Mouse (Mus musculus): ENCODE measurements around the gene Flywch1. TPM values are rescaled to one million over a fixed set of nuclear protein-coding genes. Genes with fewer than 3 reads are reported as not detected.

Gene Flywch1
- polyA plus RNA-seq, 1 experiment from 2014 or later: 220 TPM

DNA sequence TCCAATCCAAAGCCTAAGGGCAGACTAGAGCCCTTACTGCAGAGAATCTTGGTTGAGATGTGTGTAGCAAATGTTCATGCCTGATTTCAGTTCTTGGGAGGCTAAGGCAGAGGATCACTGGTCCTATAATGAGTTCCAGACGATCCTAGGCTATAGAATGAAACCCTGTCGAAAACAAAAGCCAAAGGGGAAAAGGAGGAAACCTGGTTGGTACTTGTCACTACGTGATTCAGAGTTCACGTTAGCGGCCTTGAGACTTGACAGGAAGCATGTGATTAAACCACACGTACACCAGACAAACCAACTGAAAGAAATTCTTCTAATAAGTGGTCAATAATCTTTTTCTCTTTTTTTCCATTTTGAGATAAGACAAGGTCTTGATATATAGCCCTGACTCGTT lies 25.9 kb upstream of the Flywch1 start:
- Histone ChIP-seq H3K27me3 (no peaks in the 10 kb centered on the region), H3K27ac (replicated peaks) (no peak overlapping the region), H3K4me1 (0 out of 2 replicates have a peak, but pooled peaks cover 1% of the 10 kb centered on the region), H3K36me3 (no peaks in the 10 kb centered on the region), H3K4me3 (no peak overlapping the region), H3K9ac (replicated peaks) (no peak overlapping the region), H3K9me3 (no peaks in the 10 kb centered on the region), H3K4me2 (replicated peaks) (no peak overlapping the region)
- 69% methylated on average over 7 of the region's 7 CpGs for WGBS
- no peak for ATAC-seq (ENCODE audit: low FRiP score, low read depth)

DNA sequence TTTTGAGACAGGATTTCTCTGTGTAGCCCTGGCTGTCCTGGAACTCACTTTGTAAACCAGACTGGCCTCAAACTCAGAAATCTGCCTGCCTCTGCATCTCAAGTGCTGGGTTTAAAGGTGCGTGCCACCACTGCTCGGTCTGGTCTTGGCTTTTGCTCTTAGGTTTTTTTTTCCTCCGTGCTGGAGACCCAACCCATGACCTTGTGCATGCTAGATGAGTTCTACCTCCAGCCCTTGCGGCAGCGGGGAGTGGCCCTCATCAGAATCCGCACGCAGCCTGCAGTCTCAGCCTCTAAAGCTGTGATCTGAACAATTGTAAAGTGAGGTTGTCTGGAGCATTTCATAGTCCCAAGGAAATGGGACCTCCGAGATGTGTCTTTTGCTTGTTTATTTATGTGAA lies 23.9 kb upstream of the Flywch1 start:
- H3K9me3 ChIP-seq: no peaks in the 10 kb centered on the region
- no peak overlapping the region for H3K9ac ChIP-seq (replicated peaks)
- no peaks in the 10 kb centered on the region for H3K27me3 ChIP-seq
- no peak overlapping the region for H3K4me3 ChIP-seq
- peaks cover 8% of the 10 kb centered on the region for H3K4me1 ChIP-seq
- no peak overlapping the region for H3K4me2 ChIP-seq (replicated peaks)
- ATAC-seq (ENCODE audit: low FRiP score, low read depth): no peak
- H3K27ac ChIP-seq (replicated peaks): no peak overlapping the region
- no peaks in the 10 kb centered on the region for H3K36me3 ChIP-seq
- 89% methylated on average over 8 of the region's 8 CpGs for WGBS

DNA sequence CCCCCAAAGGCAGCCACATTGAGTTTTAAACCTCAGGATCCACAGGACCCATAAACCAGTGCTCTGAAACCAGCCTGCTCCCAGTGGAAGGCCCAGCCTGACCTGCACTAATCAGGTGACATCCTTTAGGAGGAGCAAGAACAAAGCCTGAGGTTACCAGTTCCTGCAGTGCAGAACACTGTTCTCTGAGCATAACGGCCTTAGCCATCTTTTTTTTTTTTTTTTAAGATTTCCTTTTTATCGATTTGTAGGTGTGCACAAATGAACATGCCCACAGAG lies 19.6 kb upstream of the Flywch1 start:
- Histone ChIP-seq H3K9ac (replicated peaks) (peak overlapping the region; percentile 68; the same call in 1 of the 2 replicates), H3K4me2 (replicated peaks) (peak overlapping the region; percentile 58), H3K4me3 (peak overlapping the region; percentile 40), H3K4me1 (peaks cover 23% of the 10 kb centered on the region), H3K9me3 (no peaks in the 10 kb centered on the region), H3K27me3 (no peaks in the 10 kb centered on the region), H3K27ac (replicated peaks) (peak overlapping the region; percentile 95), H3K36me3 (no peaks in the 10 kb centered on the region)
- WGBS: 57% methylated on average over 2 of the region's 2 CpGs
- peak; percentile 8; the same call in 1 of the 2 replicates for ATAC-seq (ENCODE audit: low FRiP score, low read depth)

DNA sequence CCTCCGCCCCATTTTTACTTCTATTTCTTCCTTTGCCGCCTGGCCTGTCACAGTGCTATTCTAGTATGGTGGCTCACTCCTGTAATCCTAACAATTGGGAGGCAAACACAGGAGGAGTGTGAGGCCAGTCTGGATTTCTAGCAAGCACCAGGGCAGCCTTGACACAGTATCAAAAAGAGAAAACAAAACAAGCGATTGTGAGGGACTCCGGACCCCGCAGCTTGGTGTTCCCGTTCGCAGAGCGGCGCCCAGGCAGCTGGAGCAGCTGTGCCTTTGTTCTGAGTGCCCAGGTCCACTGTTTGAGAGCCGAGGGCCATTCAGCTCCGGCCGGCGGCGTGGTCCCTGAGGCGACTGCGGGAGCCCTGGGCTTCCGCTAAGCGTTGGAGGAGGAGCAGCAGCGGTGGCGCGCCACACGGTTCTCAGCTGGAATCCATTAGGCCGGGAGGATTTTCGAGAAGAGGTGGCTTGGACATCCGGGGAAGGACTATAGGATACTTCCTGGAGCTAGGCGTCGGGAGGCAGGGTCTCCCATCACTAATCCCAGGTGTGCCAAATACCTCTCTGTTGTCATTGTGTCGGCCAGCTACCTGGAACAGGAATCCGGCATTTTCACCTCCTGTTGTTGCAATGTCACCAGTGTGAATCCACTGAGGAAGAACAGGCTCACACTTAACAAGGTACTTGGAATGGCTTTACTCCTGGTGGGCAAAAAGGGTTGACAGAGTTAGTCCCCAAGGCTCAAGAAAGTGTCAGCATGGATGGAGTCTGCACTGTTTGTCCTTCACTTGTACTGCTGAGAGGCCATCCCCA lies 19.1 kb upstream of the Flywch1 start, which contains the start of gene Srrm2:
TSS of gene Srrm2 (plus strand) at position 264 of the 810 bp plus-strand sequence.
- H3K36me3 ChIP-seq: no peaks in the 10 kb centered on the region
- H3K4me1 ChIP-seq: peaks cover 25% of the 10 kb centered on the region
- no peaks in the 10 kb centered on the region for H3K27me3 ChIP-seq
- WGBS: 1% methylated on average over 29 of the region's 29 CpGs
- peak within 1 kb of the TSS; percentile 95 for H3K27ac ChIP-seq (replicated peaks)
- no peaks in the 10 kb centered on the region for H3K9me3 ChIP-seq
- peak within 1 kb of the TSS; percentile 68 for H3K9ac ChIP-seq (replicated peaks)
- peak within 1 kb of the TSS; percentile 58 for H3K4me2 ChIP-seq (replicated peaks)
- ATAC-seq (ENCODE audit: low FRiP score, low read depth): peak; percentile 74
- H3K4me3 ChIP-seq: peak within 1 kb of the TSS; percentile 40

DNA sequence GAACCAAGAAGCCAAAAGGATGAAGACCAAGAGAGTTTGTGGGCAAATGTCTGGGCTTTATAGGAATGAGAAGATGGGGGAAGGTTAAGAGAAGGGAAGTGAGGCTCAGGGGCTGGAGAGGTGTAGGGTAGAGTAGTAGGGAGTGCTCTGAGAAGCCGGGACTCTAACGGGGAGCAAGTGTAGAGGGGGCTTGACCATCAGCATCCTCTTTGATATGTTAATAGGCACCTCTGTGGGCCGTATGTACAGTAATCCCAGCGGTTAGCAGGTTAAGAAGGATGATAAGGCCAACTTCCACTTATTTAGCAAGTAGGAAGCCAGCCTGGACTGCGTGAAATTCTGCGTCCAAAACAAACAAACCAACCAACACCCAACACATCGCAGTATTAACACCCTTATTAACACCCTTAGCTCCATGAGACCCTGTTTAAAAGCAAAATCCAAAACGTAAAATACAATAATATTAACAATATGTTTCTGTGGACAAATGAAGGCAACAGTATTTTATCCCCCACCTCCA lies 18.4 kb upstream of the Flywch1 start:
- H3K4me2 ChIP-seq (replicated peaks): peak overlapping the region; percentile 58
- H3K36me3 ChIP-seq: no peaks in the 10 kb centered on the region
- H3K27ac ChIP-seq (replicated peaks): peak overlapping the region; percentile 95
- H3K27me3 ChIP-seq: no peaks in the 10 kb centered on the region
- 11% methylated on average over 8 of the region's 8 CpGs for WGBS
- no peak for ATAC-seq (ENCODE audit: low FRiP score, low read depth)
- peaks cover 25% of the 10 kb centered on the region for H3K4me1 ChIP-seq
- no peaks in the 10 kb centered on the region for H3K9me3 ChIP-seq
- H3K9ac ChIP-seq (replicated peaks): peak overlapping the region; percentile 68
- peak overlapping the region; percentile 40 for H3K4me3 ChIP-seq

DNA sequence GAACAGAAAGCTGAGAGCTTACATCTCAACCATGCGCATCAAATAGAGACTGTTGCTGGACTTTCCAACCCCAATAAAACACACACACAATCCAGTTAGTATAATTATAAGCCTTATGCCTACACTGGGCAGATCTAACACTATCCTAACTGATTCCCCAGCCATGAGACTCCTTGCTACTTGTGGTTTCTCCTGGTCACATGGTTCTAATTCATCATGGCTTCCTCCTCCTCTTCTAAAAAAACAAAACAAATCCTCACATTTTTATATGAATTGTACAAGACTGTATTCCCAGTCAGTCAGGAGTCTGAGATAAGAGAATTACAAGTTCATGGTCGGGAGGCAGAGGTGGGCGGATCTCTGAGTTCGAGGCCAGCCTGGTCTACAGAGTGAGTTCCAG lies 17.6 kb upstream of the Flywch1 start:
- no peak for ATAC-seq (ENCODE audit: low FRiP score, low read depth)
- no peaks in the 10 kb centered on the region for H3K9me3 ChIP-seq
- no peak overlapping the region for H3K27ac ChIP-seq (replicated peaks)
- no peaks in the 10 kb centered on the region for H3K36me3 ChIP-seq
- no peaks in the 10 kb centered on the region for H3K27me3 ChIP-seq
- 93% methylated on average over 4 of the region's 4 CpGs for WGBS
- H3K4me3 ChIP-seq: no peak overlapping the region
- H3K4me2 ChIP-seq (replicated peaks): no peak overlapping the region
- no peak overlapping the region for H3K9ac ChIP-seq (replicated peaks)
- peaks cover 25% of the 10 kb centered on the region for H3K4me1 ChIP-seq

DNA sequence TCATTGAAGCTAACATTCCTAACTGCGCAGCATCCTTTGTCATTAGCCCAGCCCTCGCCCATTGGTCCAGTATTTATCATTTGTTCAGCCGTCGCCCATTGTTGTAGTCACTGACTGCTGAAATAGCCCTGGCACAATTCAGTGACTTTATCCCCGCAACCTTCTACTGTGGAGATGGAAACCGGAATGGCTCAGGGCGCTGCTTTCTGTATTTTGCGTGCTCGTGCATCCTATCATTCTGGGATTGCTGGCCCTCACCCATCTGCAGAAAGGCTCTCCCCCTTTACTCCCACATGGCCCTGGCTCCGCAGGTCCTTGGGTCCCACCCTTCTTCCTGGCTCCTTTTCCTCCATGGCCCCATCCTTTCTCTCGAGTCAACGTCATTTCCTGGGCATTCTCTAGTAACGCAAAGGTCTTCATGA lies 15.1 kb upstream of the Flywch1 start:
- peak; percentile 55 for ATAC-seq (ENCODE audit: low FRiP score, low read depth)
- peak overlapping the region; percentile 71 for H3K27ac ChIP-seq (replicated peaks)
- H3K9me3 ChIP-seq: no peaks in the 10 kb centered on the region
- peak overlapping the region; percentile 68 for H3K4me2 ChIP-seq (replicated peaks)
- H3K36me3 ChIP-seq: no peaks in the 10 kb centered on the region
- H3K9ac ChIP-seq (replicated peaks): peak overlapping the region; percentile 69; the same call in 1 of the 2 replicates
- WGBS: 11% methylated on average over 13 of the region's 13 CpGs
- no peaks in the 10 kb centered on the region for H3K27me3 ChIP-seq
- H3K4me3 ChIP-seq: peak overlapping the region; percentile 59
- peaks cover 25% of the 10 kb centered on the region for H3K4me1 ChIP-seq

DNA sequence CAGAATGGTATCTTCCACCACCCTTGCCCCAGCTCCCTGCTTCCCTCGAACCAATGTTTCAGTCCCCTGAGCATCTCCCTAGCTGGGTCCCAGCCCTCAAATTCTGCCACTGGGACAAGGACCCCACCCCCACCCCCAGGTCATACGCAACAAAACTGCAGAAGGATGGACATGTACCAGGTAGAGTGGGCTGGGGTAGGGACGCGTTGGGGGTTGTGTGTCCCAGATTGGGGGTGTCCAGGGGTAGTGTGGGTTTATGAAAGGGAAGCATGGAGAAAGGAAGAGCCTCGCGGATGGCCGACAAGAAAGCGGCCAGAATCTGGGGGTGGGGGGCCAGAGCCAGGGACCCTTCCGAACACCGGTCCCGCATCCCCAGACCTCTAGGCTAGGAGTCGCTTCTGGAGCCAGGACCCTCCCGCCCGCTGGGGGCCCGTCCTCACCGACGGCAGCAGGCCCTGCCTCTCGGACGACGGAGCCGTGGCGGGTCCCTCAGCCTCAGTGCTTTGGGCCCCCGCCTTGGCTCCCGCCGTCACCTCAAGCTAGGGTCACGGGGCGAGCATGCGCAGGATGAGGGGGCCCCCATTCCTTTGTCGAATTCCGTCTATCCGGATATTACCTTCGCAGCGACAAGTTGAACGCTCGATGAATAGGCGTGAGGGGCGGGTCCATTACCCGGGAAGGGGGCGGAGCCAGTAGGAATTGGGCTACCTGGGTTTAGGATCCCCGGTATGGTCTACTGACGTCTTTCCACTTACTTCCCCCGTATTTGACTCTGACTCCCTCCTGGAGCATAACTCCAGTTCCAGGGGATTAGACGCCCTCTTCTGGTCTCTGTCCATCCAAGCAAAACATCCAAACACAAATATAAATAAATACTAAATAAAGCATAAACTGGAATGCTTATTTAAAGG lies 14.4 kb upstream of the Flywch1 start, which contains the start of gene Flywch2:
TSS of gene Flywch2 (minus strand) at position 521 of the 911 bp plus-strand sequence.
- Histone ChIP-seq H3K4me2 (replicated peaks) (peak within 1 kb of the TSS; percentile 68), H3K9ac (replicated peaks) (peak within 1 kb of the TSS; percentile 69), H3K27me3 (no peaks in the 10 kb centered on the region), H3K9me3 (no peaks in the 10 kb centered on the region), H3K4me3 (peak within 1 kb of the TSS; percentile 59), H3K36me3 (no peaks in the 10 kb centered on the region), H3K4me1 (peaks cover 22% of the 10 kb centered on the region), H3K27ac (replicated peaks) (peak within 1 kb of the TSS; percentile 71)
- peak; percentile 73 for ATAC-seq (ENCODE audit: low FRiP score, low read depth)
- WGBS: 4% methylated on average over 43 of the region's 43 CpGs

DNA sequence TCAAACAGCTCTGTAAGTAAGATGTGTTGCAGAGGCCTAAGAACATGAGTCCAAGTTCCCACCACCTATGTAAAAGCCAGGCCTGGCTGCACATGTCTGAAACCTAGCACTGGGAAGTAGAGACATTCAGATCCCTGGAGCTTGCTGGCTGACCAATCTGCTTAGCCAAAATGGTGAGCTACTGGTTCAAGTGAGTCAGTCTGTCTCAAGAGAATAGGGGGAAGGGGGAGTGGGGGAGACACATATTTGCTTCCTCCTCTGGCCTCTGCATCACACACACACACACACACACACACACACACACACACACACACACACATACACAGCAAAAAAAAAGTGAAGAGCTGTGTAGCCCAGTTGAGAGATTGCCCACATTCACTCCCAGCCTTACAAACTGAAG lies 11.9 kb upstream of the Flywch1 start:
- Histone ChIP-seq H3K27me3 (no peaks in the 10 kb centered on the region), H3K36me3 (no peaks in the 10 kb centered on the region), H3K27ac (replicated peaks) (no peak overlapping the region), H3K4me2 (replicated peaks) (no peak overlapping the region), H3K4me3 (no peak overlapping the region), H3K9ac (replicated peaks) (no peak overlapping the region), H3K4me1 (peaks cover 8% of the 10 kb centered on the region; the same call in 1 of the 2 replicates), H3K9me3 (no peaks in the 10 kb centered on the region)
- no peak for ATAC-seq (ENCODE audit: low FRiP score, low read depth)

DNA sequence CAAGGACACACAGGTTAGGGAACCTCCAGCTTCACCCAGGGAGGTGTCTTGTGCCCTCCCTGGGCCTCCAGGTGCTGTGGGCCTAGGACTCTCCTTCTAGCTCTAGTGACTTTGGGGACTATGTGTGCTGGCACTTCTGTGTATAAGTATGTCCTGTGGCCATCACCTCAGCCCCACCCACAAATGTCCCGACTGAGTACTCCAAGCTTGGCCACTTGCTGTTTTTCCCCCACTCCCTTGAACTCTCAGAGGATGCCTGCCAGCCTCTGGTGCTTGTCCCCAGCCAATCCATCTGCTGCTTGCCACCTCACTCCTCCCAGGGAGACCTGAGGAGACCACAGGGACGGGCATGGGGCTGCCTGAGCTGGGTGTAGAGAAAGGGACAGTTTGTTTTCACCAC lies 7.0 kb upstream of the Flywch1 start:
- Histone ChIP-seq H3K4me1 (no peaks in the 10 kb centered on the region), H3K27ac (replicated peaks) (no peak overlapping the region), H3K27me3 (no peaks in the 10 kb centered on the region), H3K9ac (replicated peaks) (no peak overlapping the region), H3K4me3 (no peak overlapping the region), H3K4me2 (replicated peaks) (no peak overlapping the region), H3K36me3 (no peaks in the 10 kb centered on the region), H3K9me3 (no peaks in the 10 kb centered on the region)
- WGBS: 72% methylated on average over 2 of the region's 2 CpGs
- no peak for ATAC-seq (ENCODE audit: low FRiP score, low read depth)

DNA sequence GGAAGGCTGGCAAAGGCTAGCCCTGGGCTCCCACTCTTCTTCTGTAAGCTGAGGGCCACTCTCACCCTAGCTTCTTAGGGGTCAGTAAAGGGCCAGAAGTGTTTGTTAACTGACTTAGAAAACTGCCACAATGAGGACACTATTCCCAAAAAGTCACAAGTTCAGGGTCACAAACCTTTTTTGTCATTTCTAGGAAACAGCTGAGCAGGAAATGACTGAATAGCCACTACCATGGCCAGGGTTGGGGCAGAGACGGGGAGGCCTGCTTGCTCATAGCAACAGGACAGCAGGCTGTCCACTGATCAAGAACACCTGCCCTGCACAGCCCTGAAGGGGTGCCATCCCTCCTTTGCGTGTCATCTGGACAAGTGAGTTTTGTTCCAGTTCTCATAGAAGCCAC lies 5.7 kb upstream of the Flywch1 start:
- no peak overlapping the region for H3K4me3 ChIP-seq
- ATAC-seq (ENCODE audit: low FRiP score, low read depth): no peak
- H3K4me2 ChIP-seq (replicated peaks): no peak overlapping the region
- no peaks in the 10 kb centered on the region for H3K27me3 ChIP-seq
- no peaks in the 10 kb centered on the region for H3K4me1 ChIP-seq
- no peaks in the 10 kb centered on the region for H3K36me3 ChIP-seq
- no peak overlapping the region for H3K27ac ChIP-seq (replicated peaks)
- 95% methylated on average over 2 of the region's 2 CpGs for WGBS
- no peaks in the 10 kb centered on the region for H3K9me3 ChIP-seq
- H3K9ac ChIP-seq (replicated peaks): no peak overlapping the region

DNA sequence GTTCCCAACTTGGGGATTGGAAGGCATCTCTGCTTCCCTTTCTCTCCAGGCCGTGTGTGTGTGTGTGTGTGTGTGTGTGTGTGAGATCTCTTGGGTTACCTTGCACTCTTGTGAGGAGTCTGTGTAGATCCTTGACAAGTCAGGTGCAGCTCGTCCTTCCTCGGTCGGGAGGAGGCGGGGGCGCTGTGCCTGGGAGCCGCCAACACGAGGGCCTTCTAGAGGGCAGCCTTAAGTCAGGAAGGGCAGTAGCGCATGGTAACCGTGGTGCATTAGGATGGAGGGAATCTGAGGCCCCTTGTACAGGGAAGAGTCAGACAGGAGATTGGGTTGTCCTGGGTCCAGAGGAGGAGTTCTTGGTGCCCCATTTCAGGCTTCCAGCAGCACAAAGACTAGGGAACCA lies 4.8 kb upstream of the Flywch1 start:
- Histone ChIP-seq H3K4me3 (no peak overlapping the region), H3K27me3 (no peaks in the 10 kb centered on the region), H3K36me3 (no peaks in the 10 kb centered on the region), H3K9ac (replicated peaks) (no peak overlapping the region), H3K9me3 (no peaks in the 10 kb centered on the region), H3K4me2 (replicated peaks) (no peak overlapping the region), H3K27ac (replicated peaks) (no peak overlapping the region), H3K4me1 (no peaks in the 10 kb centered on the region)
- 77% methylated on average over 10 of the region's 10 CpGs for WGBS
- no peak for ATAC-seq (ENCODE audit: low FRiP score, low read depth)
